Mouse (Mus musculus) gastrocnemius, postnatal 25 days (tissue): ENCODE results near the gene Tfdp1. TPM values are rescaled to one million over a fixed set of nuclear protein-coding genes. Genes with fewer than 3 reads are reported as not detected.

Experiments
- DNase-seq: peaks from one replicate; pipeline ENCODE4 v3.0.0; 2022
- total RNA-seq, 2 experiments: library from RNA; stranded (reverse); gene quantifications; 1 replicate in 1 of 2; 2 replicates in 1 of 2; pipeline ENCODE4 v1.2.3; 2021

Tfdp1 gene
- total RNA-seq, 2 experiments from 2014 or later = 45.5 to 46.3 TPM

DNA sequence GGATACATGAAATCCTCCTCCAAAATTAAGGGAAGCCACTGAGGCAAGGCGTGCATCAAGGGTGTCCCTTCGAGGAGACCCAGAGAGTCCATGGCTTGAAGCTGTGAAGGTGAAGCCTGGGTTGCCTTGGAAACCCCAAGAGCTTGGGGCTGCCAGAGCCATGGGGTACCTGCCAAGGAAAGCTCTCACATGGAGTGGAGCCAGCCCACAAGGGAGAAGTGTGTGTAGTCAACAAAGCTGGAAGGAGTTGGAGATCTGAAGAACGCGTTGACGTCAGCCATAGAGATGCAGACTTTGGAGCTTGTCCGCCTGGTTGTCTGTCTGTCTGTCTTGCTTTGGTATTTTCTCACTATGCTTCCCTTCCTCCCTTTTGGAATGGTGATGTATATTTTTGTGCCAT lies 82.4 kb downstream of the Tfdp1 start:
- no peak for DNase-seq

DNA sequence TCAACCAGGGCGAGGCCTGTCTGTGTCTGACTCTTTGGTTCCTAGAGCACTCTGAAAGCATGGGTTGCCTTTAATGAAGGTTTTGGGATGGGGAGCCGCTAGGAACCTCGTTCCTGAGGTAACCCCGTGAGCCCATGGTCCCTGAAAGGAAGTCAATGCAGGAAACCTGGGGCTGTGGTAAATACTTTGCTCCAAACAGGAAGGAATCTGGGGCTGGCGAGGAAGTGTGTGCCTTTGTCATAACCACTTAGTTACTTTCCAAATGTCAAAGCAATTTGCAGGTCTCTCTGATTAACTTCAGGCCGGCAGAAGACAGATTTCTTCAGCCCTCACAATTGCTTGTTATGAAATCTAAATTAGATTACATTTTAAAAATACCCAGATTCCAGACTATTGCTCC lies 88.8 kb downstream of the Tfdp1 start:
- DNase-seq = no peak

Other genes starting within 250 kb of the Tfdp1 start
- 1 to 10 TPM; 7.1 to 8.0 TPM for gene Pcid2, start 233.3 kb upstream of the Tfdp1 start, total RNA-seq
- 10 to 100 TPM; 62.2 to 66.4 TPM for gene Cul4a, start 233.1 kb upstream of the Tfdp1 start, total RNA-seq
- gene Lamp1, start 179.6 kb upstream of the Tfdp1 start, total RNA-seq = 100 to 1,000 TPM; 294 to 322 TPM
- gene Grtp1, start 138.1 kb upstream of the Tfdp1 start, total RNA-seq = 10 to 100 TPM; 16.3 to 17.3 TPM
- gene Adprhl1, start 84.6 kb upstream of the Tfdp1 start, total RNA-seq = 10 to 100 TPM; 42.3 to 61.6 TPM
- gene Dcun1d2, start 50.6 kb upstream of the Tfdp1 start, total RNA-seq = 10 to 100 TPM; 61.9 to 67.8 TPM
- 10 to 100 TPM; 10.6 to 17.1 TPM for gene Tmco3, start 50.6 kb upstream of the Tfdp1 start, total RNA-seq
- gene Atp4b, start 58.1 kb downstream of the Tfdp1 start, total RNA-seq = not detected
- gene Grk1, start 66.3 kb downstream of the Tfdp1 start, total RNA-seq = under 1 TPM in 1 of 2 experiments, not detected in 1; 0.05 TPM
- gene Tmem255b, start 96.4 kb downstream of the Tfdp1 start, total RNA-seq = 1 to 10 TPM; 3.5 to 3.9 TPM
- 10 to 100 TPM; 66.3 to 67.5 TPM for gene Gas6, start 155.7 kb downstream of the Tfdp1 start, total RNA-seq
- not detected for gene 1700029H14Rik, start 223.7 kb downstream of the Tfdp1 start, total RNA-seq